Mouse (Mus musculus) forebrain, embryonic 10.5 days (tissue): ENCODE measurements around the gene Eif4g3. TPM values are rescaled to one million over a fixed set of nuclear protein-coding genes. Genes with fewer than 3 reads are reported as not detected.
"Not testable (repeated sequence)": the region's sequence is repeated elsewhere in the genome, so short reads cannot be mapped to it uniquely, and the experiment has no call there.

Experiments
- DNase-seq: peaks from one replicate; pipeline ENCODE4 v3.0.0-alpha.2; 2017; ENCODE audit warnings: low spot score; ENCODE audit errors: extremely low spot score
- H3K27ac ChIP-seq: fragments of 300-500 bp; sonication (generic); 2 replicates; pipeline ENCODE4 v1.5.1; 2016; ENCODE audit warnings: mild to moderate bottlenecking
- H3K27me3 ChIP-seq: fragments of 300-500 bp; sonication (generic); 2 replicates; pipeline ENCODE4 v1.6.1; 2016; ENCODE audit warnings: mild to moderate bottlenecking; ENCODE audit not compliant: poor library complexity, severe bottlenecking
- H3K36me3 ChIP-seq: fragments of 300-500 bp; sonication (generic); replicated peaks from 2 replicates; pipeline ENCODE4 v1.6.1; 2016; ENCODE audit warnings: mild to moderate bottlenecking, moderate library complexity
- H3K4me1 ChIP-seq: fragments of 300-500 bp; sonication (generic); 2 replicates; pipeline ENCODE4 v1.6.1; 2016
- H3K4me3 ChIP-seq: fragments of 300-500 bp; sonication (generic); 2 replicates; pipeline ENCODE4 v1.5.1; 2016; ENCODE audit warnings: mild to moderate bottlenecking, moderate library complexity
- H3K9me3 ChIP-seq: fragments of 300-500 bp; sonication (generic); 2 replicates; pipeline ENCODE4 v1.6.1; 2016; ENCODE audit warnings: mild to moderate bottlenecking, moderate library complexity
- WGBS: fragments of 180-500 bp; shearing (Covaris S2); methylation state at CpG from one replicate; pipeline ENCODE4 v1.1.7; 2016; 5-methylcytosine and 5-hydroxymethylcytosine counted together
- polyA plus RNA-seq: library from polyadenylated mRNA; unstranded; fragments of >200 nt; fragmentation: Nextera tagmentation; extraction: Ambion mirVana; gene quantifications from 2 replicates; pipeline ENCODE4 v1.2.1, GENCODE M21; 2016

The Eif4g3 gene
- polyA plus RNA-seq, 1 experiment from 2014 or later = 37.2 TPM

DNA sequence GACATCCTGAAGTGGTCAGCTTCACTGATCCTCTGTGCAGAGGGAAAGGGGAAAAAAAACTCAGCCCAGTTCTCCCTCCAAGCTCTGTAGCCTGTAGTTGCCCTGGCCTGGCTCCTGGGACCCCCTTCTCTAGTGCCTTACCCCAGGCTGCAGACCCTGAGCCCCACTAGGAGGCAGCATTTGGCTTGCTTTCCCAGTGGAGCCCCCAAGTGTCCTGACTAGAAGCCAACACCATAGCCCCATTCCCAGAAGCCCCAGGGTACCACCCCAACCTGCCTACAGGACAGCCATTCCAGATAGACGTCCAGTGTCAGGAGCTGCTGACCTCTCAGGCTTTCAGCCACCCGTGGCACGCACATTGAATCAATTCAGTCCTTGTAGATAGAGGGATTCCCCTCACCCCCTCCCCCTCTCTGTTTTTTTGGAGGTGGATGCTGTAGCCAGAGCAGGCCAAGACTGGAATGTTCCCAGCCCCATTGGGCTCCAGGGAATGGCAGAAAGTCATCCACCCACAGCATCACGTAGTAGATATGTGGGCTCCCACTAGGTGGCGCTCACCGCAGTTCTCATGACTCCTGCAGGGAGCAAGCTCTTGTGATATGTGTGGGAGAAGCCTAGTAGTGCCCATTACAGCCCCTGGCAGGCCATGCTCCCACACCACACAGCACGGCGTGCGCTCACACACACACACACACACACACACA lies 28.8 kb upstream of the Eif4g3 start:
- H3K27ac ChIP-seq = no peak overlapping the region
- DNase-seq = peak; percentile 67
- H3K27me3 ChIP-seq = no peaks in the 10 kb centered on the region
- peaks cover 57% of the 10 kb centered on the region for H3K36me3 ChIP-seq
- WGBS = 57% methylated on average over 8 of the region's 9 CpGs
- no peak overlapping the region for H3K4me3 ChIP-seq
- peaks cover 9% of the 10 kb centered on the region; the same call in 1 of the 2 replicates for H3K9me3 ChIP-seq
- H3K4me1 ChIP-seq = no peaks in the 10 kb centered on the region

DNA sequence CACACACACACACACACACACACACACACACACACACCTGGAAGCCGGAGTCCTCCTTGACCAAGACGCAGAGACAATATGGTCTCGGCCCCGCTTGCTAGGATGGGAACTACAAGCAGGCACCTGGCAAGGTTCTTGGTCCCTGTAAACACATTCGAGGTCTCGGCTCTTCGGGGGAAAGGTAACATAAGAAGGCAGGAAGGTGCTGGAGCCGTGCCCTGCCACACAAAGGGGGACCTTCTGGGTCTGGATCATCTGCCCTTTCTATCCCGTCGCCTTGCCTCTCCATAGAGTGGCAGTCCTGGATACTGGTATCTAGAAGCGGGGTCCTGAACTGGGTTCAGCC lies 28.3 kb upstream of the Eif4g3 start:
- Histone ChIP-seq H3K36me3 (peaks cover 52% of the 10 kb centered on the region), H3K4me1 (no peaks in the 10 kb centered on the region), H3K27ac (no peak overlapping the region), H3K9me3 (peaks cover 4% of the 10 kb centered on the region; the same call in 1 of the 2 replicates), H3K27me3 (no peaks in the 10 kb centered on the region), H3K4me3 (no peak overlapping the region)
- no peak for DNase-seq
- 97% methylated on average over 11 of the region's 11 CpGs for whole genome bisulfite sequencing

DNA sequence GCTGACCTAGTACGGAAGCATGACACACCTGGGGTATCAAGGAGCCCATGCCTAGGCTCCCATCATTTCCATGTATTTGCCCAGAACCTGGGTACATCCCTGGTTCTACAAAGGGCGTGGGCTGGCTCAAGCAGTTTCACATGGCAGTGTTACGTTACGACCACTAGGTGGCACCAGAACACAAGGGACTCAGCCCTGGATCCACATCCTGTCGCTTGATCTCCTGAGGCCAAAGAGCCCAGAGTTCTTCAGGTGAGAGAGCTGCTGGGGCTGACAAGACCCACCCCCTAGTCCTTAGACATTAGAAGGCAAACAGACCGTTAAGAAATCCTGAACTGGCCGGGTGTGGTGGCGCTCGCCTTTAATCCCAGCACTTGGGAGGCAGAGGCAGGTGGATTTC lies 24.6 kb upstream of the Eif4g3 start:
- 11% methylated on average over 9 of the region's 9 CpGs for WGBS
- H3K36me3 ChIP-seq = peaks cover 16% of the 10 kb centered on the region
- no peak overlapping the region for H3K4me3 ChIP-seq
- peak; percentile 79 for DNase-seq
- H3K27me3 ChIP-seq = no peaks in the 10 kb centered on the region
- no peaks in the 10 kb centered on the region for H3K9me3 ChIP-seq
- no peak overlapping the region for H3K27ac ChIP-seq
- H3K4me1 ChIP-seq = no peaks in the 10 kb centered on the region

DNA sequence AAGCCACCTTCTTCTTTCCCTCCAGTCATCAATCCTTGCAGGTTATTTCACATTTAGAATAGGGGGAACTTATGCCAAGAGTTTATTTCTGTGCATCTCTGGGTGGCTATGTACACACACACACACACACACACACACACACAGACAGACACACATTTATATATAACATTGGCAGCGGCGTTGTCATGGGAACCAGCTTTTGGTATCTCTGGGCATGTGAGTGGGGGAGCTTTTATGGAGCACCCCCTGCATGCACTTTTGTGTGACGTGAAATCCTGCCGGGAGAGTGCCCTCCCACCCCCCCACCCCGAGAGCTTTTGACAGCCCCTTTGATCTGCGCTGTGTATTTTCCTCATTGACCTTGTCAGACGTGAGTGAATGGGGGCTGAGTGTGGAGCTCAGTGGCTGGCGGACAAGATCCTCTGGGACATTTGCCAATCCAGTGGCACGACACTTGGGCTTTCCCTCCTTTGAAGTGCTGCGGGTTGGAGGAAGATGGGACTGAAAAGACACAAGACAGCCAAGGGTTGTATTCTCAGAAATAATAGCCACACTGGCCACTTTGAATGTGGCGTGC lies 22.1 kb upstream of the Eif4g3 start:
- not testable (repeated sequence) for H3K4me1 ChIP-seq, H3K27ac ChIP-seq, DNase-seq, H3K9me3 ChIP-seq, H3K27me3 ChIP-seq, H3K36me3 ChIP-seq, H3K4me3 ChIP-seq
- no CpG with 5 or more reads among the region's 11 CpGs for WGBS

DNA sequence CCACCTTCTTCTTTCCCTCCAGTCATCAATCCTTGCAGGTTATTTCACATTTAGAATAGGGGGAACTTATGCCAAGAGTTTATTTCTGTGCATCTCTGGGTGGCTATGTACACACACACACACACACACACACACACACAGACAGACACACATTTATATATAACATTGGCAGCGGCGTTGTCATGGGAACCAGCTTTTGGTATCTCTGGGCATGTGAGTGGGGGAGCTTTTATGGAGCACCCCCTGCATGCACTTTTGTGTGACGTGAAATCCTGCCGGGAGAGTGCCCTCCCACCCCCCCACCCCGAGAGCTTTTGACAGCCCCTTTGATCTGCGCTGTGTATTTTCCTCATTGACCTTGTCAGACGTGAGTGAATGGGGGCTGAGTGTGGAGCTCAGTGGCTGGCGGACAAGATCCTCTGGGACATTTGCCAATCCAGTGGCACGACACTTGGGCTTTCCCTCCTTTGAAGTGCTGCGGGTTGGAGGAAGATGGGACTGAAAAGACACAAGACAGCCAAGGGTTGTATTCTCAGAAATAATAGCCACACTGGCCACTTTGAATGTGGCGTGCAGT lies 17.9 kb upstream of the Eif4g3 start:
- H3K9me3 ChIP-seq, H3K36me3 ChIP-seq, DNase-seq, H3K27me3 ChIP-seq, H3K4me1 ChIP-seq, H3K4me3 ChIP-seq, H3K27ac ChIP-seq: not testable (repeated sequence)
- WGBS = no CpG with 5 or more reads among the region's 11 CpGs

DNA sequence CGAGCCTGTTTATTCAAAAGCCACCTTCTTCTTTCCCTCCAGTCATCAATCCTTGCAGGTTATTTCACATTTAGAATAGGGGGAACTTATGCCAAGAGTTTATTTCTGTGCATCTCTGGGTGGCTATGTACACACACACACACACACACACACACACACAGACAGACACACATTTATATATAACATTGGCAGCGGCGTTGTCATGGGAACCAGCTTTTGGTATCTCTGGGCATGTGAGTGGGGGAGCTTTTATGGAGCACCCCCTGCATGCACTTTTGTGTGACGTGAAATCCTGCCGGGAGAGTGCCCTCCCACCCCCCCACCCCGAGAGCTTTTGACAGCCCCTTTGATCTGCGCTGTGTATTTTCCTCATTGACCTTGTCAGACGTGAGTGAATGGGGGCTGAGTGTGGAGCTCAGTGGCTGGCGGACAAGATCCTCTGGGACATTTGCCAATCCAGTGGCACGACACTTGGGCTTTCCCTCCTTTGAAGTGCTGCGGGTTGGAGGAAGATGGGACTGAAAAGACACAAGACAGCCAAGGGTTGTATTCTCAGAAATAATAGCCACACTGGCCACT lies 13.7 kb upstream of the Eif4g3 start:
- not testable (repeated sequence) for H3K27ac ChIP-seq, H3K4me3 ChIP-seq, DNase-seq, H3K4me1 ChIP-seq, H3K27me3 ChIP-seq, H3K36me3 ChIP-seq, H3K9me3 ChIP-seq
- no CpG with 5 or more reads among the region's 11 CpGs for WGBS

DNA sequence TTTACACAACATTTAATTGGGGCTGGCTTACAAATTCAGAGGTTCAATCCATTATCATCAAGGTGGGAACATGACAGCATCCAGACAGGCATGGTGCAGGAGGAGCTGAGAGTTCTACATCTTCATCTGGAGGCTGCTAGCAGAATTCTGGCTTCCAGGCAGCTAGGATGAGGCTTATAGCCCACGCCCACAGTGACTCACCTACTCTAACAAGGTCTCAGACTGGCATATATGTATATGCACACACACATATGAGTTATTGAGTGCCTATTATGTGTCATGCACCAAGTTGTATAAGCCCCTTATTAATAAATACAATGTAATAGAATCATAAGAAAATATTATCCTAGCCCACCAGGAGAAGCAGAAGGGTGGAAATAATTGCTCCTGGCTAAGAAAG lies 10.0 kb upstream of the Eif4g3 start:
- Histone ChIP-seq H3K27me3 (no peaks in the 10 kb centered on the region), H3K4me3 (no peak overlapping the region), H3K27ac (no peak overlapping the region), H3K4me1 (peaks cover 5% of the 10 kb centered on the region), H3K36me3 (no peaks in the 10 kb centered on the region), H3K9me3 (no peaks in the 10 kb centered on the region)
- no peak for DNase-seq
- WGBS = 76% methylated on average over 1 of the region's 1 CpGs

DNA sequence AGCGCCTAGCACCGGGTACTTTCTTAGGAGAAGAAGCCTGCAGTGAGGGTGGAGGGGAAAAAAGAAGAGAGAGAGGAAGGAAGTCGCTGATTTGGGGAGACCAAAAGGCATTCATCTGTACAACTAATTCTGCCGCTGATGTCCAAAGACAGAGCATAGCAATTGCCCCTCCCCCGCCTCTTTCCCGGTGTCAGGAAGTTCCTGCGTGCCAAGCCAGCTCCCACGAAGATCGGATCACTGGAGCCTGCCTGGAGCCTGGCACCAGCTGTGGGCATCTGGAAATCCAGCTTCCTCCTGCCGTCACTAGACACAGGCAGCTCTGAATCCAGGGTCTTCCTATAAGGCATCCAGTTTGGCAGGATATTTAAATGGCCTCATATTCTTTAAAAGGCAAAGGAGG lies 8.6 kb upstream of the Eif4g3 start:
- Histone ChIP-seq H3K27me3 (0 out of 2 replicates have a peak, but pooled peaks cover 4% of the 10 kb centered on the region), H3K27ac (no peak overlapping the region), H3K4me1 (peaks cover 9% of the 10 kb centered on the region), H3K36me3 (no peaks in the 10 kb centered on the region), H3K4me3 (no peak overlapping the region), H3K9me3 (no peaks in the 10 kb centered on the region)
- no peak for DNase-seq
- 60% methylated on average over 10 of the region's 10 CpGs for WGBS

DNA sequence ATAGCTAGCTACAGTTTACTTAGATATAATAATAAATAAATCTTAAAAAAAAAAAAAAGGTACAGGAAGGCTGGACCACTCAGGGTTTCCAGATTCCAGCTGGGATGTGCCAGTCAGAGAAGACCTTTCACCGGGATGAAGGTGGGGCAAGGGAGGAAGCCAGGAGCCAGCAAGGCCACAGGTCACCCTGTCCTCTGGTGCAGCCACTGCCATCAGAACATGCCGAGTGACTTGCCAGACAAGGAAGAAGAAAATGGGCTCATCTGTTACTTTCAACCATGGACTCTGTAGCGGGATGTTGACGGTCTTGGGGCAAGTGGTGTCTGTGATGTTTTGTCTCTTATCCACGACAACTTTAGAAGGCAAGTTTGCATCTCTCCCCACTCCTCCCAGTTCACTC lies 8.1 kb upstream of the Eif4g3 start:
- DNase-seq = no peak
- 81% methylated on average over 5 of the region's 5 CpGs for WGBS
- no peaks in the 10 kb centered on the region for H3K36me3 ChIP-seq
- H3K4me1 ChIP-seq = peaks cover 9% of the 10 kb centered on the region
- H3K27me3 ChIP-seq = 0 out of 2 replicates have a peak, but pooled peaks cover 7% of the 10 kb centered on the region
- H3K4me3 ChIP-seq = no peak overlapping the region
- H3K9me3 ChIP-seq = no peaks in the 10 kb centered on the region
- H3K27ac ChIP-seq = no peak overlapping the region

DNA sequence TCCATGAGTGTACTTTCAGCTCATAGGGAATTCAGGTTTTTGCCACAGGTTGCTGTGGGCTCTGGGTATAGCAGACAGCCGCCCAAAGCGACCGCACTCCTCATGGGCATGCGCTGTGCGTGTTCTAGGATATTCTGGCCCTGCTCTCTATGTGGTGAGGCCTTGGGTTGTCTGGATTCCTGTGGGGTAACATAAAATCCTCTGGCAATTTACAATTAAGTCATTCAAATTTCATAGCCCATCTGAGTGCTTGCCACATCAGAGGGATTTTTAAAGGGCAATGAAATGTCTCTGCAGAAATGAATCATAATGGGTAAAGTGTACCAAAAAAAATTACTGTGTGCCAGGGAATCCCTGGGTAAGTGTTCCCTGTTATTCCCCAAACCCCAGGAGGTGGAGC lies 3.4 kb upstream of the Eif4g3 start:
- no peak overlapping the region for H3K4me3 ChIP-seq
- H3K4me1 ChIP-seq = peaks cover 30% of the 10 kb centered on the region
- 88% methylated on average over 5 of the region's 5 CpGs for WGBS

DNA sequence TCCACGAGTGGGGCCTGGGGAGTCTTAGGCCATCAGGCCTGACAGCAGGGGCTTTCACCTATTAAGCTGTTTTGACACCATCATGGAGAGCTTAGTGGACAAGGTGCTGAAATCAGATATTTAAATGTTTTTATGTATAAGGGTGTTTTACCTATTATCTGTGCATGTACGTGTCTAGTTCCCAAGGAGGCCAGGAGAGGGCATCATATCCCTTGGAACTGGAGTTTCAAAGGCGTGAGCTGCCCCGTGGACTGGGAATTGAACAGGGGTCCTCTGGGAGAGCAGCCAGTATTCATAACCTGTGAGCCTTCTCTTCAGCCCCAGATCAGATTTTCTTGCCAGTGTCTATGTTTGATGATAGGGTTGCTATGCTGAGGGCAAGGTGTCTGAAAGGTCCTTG lies 2.4 kb upstream of the Eif4g3 start:
- DNase-seq = no peak
- Histone ChIP-seq H3K27ac (no peak overlapping the region), H3K27me3 (peaks cover 29% of the 10 kb centered on the region), H3K9me3 (no peaks in the 10 kb centered on the region), H3K4me3 (no peak overlapping the region), H3K36me3 (peaks cover 7% of the 10 kb centered on the region), H3K4me1 (peaks cover 40% of the 10 kb centered on the region)
- 81% methylated on average over 4 of the region's 4 CpGs for WGBS

More for the DNA sequence above, 3.4 kb upstream of the Eif4g3 start:
- H3K36me3 ChIP-seq = no peaks in the 10 kb centered on the region
- H3K27me3 ChIP-seq = peaks cover 29% of the 10 kb centered on the region
- no peak overlapping the region for H3K27ac ChIP-seq
- no peaks in the 10 kb centered on the region for H3K9me3 ChIP-seq
- no peak for DNase-seq

DNA sequence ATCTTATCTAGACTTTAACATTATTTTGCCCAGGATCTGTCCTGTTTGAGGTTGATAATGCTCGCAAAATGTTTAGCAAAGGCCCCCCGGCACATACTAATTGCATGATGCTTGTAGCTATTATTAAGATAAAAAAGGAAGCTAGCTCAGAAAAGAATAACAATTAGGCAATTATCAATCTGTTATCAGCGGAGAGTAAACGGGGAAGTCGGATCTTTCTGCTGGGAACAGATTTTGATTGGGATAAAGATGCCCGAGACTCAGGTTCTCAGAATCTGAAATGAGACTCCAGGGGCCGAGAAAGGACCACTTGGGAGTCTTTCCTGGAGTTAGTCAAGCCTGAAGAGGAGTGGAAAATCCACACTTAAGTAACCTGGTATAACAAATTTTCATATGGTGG lies 1.6 kb upstream of the Eif4g3 start:
- peaks cover 15% of the 10 kb centered on the region for H3K36me3 ChIP-seq
- H3K27me3 ChIP-seq = peaks cover 29% of the 10 kb centered on the region
- no peaks in the 10 kb centered on the region for H3K9me3 ChIP-seq
- DNase-seq = no peak
- H3K4me3 ChIP-seq = no peak overlapping the region
- no peak overlapping the region for H3K27ac ChIP-seq
- WGBS = 67% methylated on average over 7 of the region's 7 CpGs
- H3K4me1 ChIP-seq = peaks cover 48% of the 10 kb centered on the region

DNA sequence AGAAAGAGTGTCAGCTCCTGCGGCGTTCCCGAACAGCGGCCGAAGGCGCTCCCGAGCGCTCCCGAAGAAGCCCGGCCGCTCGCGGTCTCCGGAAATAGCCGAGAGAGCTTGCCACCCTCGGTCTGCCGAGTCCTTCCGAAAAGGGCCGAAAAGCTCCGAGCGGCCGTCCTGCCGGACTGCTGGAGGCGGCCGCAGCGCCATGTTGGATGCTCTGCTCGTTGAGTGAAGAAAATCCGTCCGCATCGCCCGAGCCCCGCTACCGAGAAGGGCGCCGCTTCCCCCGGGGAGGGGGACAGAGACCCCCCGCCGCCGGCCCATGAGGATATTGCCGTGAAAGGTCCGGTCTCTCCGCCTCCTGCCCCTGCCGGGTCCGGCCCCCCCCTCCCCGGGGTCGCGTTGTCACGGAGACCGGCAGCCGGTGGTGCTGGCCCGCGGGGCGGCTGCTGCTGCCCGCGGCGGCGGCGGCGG lies 503 bp downstream of the Eif4g3 start:
- DNase-seq = peak; percentile 98
- under 1% methylated on average over 56 of the region's 59 CpGs for WGBS
- Histone ChIP-seq H3K4me1 (peaks cover 56% of the 10 kb centered on the region), H3K4me3 (peak overlapping the region; percentile 97), H3K27ac (peak overlapping the region; percentile 99), H3K27me3 (peaks cover 29% of the 10 kb centered on the region), H3K36me3 (peaks cover 33% of the 10 kb centered on the region), H3K9me3 (no peaks in the 10 kb centered on the region)
